Mouse (Mus musculus) monocyte, adult 5-6 weeks (primary cell): ENCODE data around the gene Zfp704. TPM values are rescaled to one million over a fixed set of nuclear protein-coding genes. Genes with fewer than 3 reads are reported as not detected.

ENCODE experiments used
- ATAC-seq: fragments of 153-309, 156-312 bp; replicated peaks from 2 replicates; pipeline ENCODE4 v1.8.0; 2017; ENCODE audit warnings: mild to moderate bottlenecking; ENCODE audit not compliant: low TSS enrichment, insufficient number of reproducible peaks, severe bottlenecking, poor library complexity, low FRiP score
- total RNA-seq: library from RNA; stranded (forward); fragments of 200-1000, 200-491, 200-594 nt; gene quantifications from 3 replicates; pipeline ENCODE4 v1.2.3, GENCODE M21; 2017

Zfp704 gene
- total RNA-seq, 1 experiment from 2014 or later: 2.9 TPM

DNA sequence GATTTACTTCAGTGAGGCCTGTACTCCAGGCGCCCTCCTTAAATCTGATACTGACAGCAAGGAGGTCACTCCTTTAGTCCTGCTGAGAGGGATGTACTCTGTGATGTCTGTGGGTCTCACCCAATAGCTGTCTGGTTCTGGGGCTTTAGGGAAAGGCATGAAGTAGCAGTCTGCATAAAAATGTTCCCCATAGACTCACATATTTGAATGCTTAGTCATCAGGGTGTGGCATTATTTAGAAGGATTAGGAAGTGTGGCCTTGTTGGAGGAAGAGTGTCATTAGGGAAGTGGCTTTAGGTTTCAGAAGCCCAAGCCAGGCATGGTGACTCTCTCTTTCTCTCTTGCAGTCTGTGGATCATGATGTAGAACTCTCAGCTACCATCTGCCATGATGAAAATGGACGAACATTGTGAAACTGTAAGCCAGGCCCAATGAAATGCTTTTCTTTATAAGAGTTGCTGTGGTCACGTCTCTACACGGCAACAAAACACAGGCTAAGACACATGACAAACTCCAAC lies 118.1 kb downstream of the Zfp704 start:
- no peak for ATAC-seq

DNA sequence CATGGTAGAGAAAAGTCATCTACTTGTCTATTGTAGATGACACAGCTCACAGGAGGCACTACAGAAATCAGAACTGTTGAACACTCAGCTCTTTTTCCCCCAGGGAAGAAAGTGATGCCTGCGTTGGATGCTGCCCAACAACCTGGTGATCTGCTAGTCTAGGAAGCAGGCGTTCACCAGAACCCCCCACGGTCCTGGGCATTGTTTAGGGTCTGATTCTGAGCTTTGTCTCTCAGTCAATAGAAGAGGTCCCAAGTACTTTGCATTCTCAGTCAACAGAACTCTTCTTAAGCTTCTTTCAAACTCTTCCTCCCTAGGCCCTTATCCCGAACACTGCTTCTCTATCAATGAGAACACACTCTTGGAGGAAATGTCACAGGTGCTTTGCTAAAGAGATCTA lies 122.2 kb downstream of the Zfp704 start:
- no peak for ATAC-seq

DNA sequence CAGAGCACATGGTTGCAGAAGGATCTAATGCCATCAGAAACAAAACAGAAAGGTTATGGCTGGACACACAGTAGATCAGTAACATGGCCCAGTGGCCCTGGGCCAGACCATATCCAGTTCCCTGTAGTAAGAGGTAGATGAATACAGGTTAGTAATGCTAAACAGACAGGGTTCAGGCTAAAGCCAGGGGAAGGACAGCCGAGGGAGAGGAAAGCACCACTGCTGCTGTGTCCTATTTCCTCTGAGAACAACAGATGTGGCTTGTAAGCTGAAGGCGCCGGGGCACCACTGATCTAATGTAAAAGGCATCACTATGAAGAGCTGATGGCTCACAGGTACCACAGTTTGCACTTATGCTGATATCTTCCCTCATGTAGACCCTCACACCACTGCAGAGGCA lies 124.4 kb downstream of the Zfp704 start:
- no peak for ATAC-seq

DNA sequence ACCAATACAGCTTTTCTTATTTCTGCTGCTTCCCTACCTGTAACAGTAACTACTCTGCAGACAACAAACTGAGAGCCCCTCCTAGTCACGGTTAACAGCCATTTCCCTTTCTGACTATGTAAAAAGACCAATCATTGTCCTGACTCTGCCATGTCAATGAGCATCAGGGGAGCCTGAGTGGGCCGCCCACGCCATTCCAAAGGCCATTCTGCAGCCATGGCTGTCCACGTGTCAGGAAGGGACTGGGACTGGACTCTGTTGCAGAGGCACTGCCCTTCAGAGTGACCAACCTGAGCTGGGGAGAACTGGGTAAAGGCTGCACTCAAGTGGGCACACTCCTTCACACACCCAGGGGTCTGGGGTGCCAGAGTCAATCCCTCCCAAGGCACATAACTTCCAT lies 127.9 kb downstream of the Zfp704 start:
- no peak for ATAC-seq

DNA sequence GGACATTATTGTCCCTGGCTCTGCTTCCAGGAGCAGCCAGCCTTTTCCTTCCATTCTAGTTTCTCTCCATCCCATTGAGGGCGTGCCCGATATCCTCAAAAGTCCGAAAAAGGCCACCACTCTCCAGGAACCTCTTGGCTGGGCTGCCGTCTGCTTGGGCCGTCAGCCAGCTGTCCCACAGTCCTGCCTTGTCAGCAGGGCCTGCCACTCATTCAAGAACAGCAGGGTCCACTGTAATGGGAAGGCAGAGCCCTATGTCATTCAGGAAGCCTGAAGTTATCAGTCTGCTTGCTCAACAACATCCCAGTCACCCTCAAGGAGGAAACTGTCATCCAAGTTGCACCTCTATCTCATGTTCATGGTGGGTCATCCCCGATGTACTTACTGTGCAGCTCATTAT lies 128.5 kb downstream of the Zfp704 start:
- ATAC-seq: no peak

DNA sequence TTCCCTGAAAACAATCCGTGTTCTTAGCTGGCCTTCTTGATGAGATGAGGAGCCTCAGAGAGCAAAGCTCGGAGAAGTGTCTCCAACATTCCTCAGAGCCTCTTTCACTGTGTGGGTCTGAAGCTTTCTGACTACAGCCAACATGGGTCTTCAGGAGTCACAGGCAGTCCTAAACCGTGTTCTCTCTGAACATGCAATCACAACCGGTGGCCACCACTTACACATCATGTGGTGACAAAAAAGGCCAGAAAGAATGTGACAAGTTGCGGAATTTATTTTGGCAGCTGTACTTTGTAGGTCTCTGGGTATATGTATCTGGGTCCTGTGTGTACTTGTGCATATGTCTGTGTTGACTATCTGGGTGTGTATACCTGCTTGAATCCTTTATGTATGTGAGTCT lies 128.9 kb downstream of the Zfp704 start:
- no peak for ATAC-seq

- ATAC-seq: no peak
Observed at GRCm38 (mm10) chr3:9477386-9477785, 132.5 kb downstream of the Zfp704 start.

DNA sequence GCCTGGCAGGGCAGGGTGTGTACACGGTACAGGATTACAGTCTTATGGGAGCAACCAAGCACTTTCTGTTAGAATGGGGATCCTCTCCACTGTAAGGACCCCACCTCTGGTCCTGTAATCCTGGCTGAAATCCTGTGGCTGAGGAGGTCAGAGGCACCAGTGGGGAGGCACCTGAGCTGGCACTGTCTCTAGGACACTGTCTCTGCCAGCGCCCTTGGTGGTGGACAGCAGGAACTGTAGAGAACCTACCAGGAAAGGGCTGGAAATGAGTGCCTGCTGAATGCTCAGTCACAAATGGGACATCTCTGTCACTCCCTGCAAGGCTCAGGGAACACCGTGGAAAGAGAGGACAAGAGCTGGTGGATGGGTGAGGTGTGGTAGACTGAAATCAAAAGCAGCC lies 133.5 kb downstream of the Zfp704 start:
- ATAC-seq: no peak

GRCm38 (mm10) chr3:9475501-9475900 lies 134.4 kb downstream of the Zfp704 start:
- ATAC-seq: no peak

DNA sequence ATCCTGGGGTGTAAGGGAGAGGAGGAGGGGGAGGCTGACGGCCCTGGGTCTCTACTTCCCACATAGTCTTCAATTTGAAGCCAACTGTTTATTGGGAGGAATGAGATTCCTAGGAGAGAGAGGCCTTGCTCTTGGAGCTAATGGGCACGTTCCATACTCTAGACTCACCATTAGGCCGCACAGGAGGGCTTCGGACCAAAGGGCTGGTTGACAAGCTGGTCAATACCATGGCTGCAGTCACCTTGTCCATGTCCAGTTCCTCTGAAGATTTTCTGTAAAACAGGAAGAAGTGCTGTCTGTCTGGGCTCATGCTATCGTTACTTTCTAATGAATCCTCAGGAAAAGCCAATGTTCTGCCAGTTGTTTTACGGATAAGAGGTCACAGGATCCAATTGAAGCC lies 135.6 kb downstream of the Zfp704 start:
- ATAC-seq: no peak

DNA sequence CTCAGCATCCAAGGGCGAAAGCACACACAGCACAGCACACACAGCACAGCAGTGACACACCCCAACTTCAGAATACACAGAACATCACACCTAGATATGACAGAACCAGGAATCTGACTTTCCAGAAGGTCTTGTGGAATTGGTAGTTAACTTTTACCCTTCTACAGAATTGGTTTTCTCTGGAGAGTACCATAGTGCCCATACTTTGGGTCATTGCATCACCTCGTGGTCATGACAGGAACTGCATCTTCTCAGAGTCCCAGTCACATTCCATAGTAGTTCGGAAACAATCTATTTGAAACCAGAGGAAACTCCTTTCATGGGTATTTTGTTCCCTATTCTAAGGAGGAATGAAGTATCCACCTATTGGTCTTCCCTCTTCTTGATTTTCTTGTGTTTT lies 143.6 kb downstream of the Zfp704 start:
- peak; percentile 59; the same call in 1 of the 2 replicates for ATAC-seq

DNA sequence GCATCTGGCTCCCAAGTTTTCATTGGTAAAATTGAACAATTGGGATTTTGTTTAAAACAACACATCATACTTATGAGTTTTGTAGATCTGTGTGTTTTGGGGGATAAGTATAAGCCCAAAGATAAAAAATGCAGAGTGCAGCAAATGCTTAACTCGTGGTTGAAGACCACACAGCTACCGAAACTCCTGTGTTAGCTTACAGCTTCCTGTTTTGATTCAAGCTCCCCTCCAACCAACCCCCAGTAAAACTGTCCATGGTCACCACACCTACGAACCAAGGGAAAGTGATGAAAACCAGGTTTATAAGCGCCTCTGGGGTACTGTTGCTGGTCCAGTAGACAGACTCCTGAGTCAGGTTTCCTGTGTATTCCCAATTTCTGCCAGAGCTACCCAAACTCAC lies 144.2 kb downstream of the Zfp704 start:
- no peak for ATAC-seq

DNA sequence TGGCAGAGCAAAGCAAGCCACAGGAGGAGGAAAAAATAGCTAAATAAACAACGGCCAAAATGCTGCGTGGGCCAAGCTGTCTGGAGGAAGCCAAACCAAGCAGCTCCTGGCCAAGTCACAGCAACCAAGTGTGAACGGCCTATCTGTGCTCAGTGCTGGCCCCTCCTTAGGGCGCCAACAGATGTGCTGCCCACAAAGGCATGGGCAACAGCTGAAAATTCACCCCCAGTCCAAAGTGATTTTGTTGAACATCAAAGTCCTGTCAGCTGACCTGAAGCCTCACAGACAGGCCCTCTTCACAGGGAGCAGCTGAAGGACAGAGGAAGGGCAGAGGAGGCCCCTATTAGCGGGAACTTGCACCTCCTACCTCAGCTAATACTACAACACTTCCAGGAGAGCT lies 148.2 kb downstream of the Zfp704 start:
- ATAC-seq: no peak

DNA sequence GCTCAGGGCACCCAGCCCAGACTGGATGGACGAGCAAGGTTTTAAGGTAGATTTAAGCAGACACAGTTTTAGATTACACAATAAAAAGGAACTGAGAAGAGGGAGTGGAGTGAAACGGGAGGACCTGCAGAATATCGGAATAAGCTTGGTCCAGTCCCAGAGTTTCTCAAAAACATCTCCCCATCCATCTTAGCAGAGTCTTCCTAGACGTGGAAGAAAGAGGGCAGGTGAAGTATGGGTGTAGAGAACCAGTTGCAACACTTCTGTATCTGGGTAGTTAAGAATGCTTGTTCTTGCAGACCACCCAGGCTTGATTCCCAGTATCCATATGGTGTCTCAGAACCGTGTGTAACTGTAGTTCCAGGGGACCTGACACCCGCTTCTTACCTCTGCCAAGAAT lies 149.6 kb downstream of the Zfp704 start:
- ATAC-seq: no peak

DNA sequence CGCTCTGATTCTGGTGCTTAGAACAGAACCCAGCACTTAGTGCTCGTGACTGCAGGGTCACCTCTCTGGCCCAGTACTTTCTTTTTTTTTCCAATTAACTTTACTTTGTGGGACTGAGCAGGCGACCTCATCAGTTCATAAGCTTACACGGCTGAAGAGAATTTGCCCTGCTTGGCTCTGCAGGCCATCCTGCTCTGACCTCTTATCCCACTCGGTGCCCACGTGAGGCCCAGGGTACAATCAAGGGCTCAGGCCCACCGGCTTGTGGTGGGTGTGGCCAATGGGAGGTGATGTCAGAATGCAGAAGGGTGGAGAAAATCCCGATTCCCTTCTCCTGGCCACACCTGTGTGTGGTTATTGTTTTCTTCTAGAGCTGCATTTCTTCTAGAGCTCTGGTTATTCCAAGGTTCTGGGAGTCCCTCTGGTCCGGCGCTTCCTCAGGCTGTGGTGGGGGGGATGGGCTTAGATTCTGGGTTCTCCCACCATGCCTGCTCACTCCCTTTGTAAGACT lies 153.4 kb downstream of the Zfp704 start:
- no peak for ATAC-seq

DNA sequence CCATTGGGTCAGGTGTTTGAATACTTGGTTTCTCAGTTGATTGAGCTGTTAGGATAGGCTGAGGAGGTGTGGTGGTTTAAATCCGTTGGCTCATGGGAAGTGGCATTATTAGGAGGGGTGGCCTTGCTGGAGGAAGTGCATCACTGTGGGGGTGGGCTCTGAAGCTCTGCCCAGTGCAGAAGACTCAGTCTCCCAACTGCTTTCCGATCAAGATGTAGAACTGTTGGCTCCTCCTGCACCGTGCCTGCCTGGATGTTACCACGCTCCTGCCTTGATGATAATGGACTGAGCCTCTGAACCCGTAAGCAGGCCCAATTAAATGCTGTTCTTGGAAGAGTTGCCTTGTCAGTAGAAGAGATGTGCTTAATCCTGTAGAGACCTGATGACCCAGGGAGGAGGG lies 154.5 kb downstream of the Zfp704 start:
- ATAC-seq: no peak

- peak; percentile 53; the same call in 1 of the 2 replicates for ATAC-seq
Observed at GRCm38 (mm10) chr3:9454556-9455330, 155.1 kb downstream of the Zfp704 start.

DNA sequence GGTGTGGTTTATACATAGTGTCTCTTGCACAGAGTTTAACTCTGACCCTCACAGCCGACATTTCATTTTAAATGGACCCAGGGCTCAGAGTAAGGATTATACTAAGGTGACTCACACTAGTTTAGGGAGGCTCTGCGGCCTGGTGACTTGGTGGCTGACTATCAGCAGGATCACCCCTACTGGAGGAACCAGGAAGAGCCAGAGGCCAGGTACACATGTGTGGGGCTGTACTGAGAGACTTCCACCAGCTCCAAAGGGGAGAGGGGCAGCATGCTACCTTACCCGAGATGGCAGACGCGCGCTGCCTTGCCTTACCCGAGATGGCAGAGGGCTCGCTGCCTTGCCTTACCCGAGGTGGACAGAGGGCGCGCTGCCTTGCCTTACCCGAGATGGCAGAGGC lies 159.4 kb downstream of the Zfp704 start:
- ATAC-seq: no peak

GRCm38 (mm10) chr3:9449261-9450007 lies 160.5 kb downstream of the Zfp704 start:
- no peak for ATAC-seq

DNA sequence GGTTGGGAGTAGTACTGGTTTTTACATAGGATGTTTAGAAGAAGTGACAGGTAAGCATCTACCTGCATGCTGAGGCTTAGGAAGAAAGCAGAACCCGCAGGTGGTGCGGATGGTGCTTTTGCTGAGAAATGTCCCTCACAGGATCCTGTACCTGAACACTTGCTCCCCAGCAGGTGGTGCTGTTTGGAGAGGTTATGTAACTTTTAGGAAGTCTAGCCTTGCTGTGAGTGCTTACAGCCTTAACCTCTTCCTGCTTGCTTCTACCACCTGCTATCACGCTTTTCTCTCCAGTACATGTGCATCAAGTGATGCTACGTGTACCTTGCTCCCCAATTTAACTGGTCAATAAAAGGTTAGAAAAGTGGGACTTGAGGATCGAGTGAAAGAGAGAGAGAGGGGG lies 161.3 kb downstream of the Zfp704 start:
- ATAC-seq: no peak
